Mouse (Mus musculus) stomach, embryonic 16.5 days (tissue): ENCODE measurements around the gene Smim22. TPM values are rescaled to one million over a fixed set of nuclear protein-coding genes. Genes with fewer than 3 reads are reported as not detected.

ENCODE experiments used
- ATAC-seq: fragments of 200-750 bp; cut with Nextera tagmentation; 2 replicates; pipeline ENCODE4 v1.8.0; 2017; ENCODE audit warnings: moderate number of reproducible peaks, moderate TSS enrichment; ENCODE audit not compliant: insufficient read depth, low FRiP score
- H3K27ac ChIP-seq: fragments of 300-500 bp; sonication (generic); 2 replicates; pipeline ENCODE4 v1.5.1; 2014; ENCODE audit warnings: low read length
- H3K27me3 ChIP-seq: fragments of 300-500 bp; sonication (generic); 2 replicates; pipeline ENCODE4 v1.6.1; 2014; ENCODE audit warnings: low read length, control low read depth, mixed read lengths; ENCODE audit not compliant: control insufficient read depth, insufficient read depth
- H3K36me3 ChIP-seq: fragments of 300-500 bp; sonication (generic); 2 replicates; pipeline ENCODE4 v1.6.1; 2014; ENCODE audit warnings: low read length; ENCODE audit not compliant: control insufficient read depth, insufficient read depth
- H3K4me1 ChIP-seq: fragments of 300-500 bp; sonication (generic); 2 replicates; pipeline ENCODE4 v1.6.1; 2014; ENCODE audit warnings: low read length, control low read depth, mixed read lengths; ENCODE audit not compliant: control insufficient read depth, insufficient read depth
- H3K4me2 ChIP-seq: fragments of 300-500 bp; sonication (generic); 2 replicates; pipeline ENCODE4 v1.6.1; 2014; ENCODE audit warnings: low read depth, low read length, mixed read lengths
- H3K4me3 ChIP-seq: fragments of 300-500 bp; sonication (generic); replicated peaks from 2 replicates; pipeline ENCODE4 v1.5.1; 2014; ENCODE audit warnings: mild to moderate bottlenecking, low read length
- H3K9ac ChIP-seq: fragments of 300-500 bp; sonication (generic); 2 replicates; pipeline ENCODE4 v1.6.1; 2014; ENCODE audit warnings: low read length
- H3K9me3 ChIP-seq: fragments of 300-500 bp; sonication (generic); replicated peaks from 2 replicates; pipeline ENCODE4 v1.6.1; 2016; ENCODE audit warnings: low read length, control low read depth; ENCODE audit not compliant: control insufficient read depth
- WGBS: fragments of 180-500 bp; shearing (Covaris S2); extraction: QIAGEN DNeasy Blood & Tissue Kit; methylation state at CpG from one replicate; pipeline ENCODE4 v1.1.7; 2014; 5-methylcytosine and 5-hydroxymethylcytosine counted together
- polyA plus RNA-seq: library from polyadenylated mRNA; unstranded; fragments of >200 nt; fragmentation: Nextera tagmentation; extraction: Ambion mirVana; gene quantifications from 2 replicates; pipeline ENCODE4 v1.2.1, GENCODE M21; 2015

The Smim22 gene
- polyA plus RNA-seq, 1 experiment from 2014 or later: 68.8 TPM

DNA sequence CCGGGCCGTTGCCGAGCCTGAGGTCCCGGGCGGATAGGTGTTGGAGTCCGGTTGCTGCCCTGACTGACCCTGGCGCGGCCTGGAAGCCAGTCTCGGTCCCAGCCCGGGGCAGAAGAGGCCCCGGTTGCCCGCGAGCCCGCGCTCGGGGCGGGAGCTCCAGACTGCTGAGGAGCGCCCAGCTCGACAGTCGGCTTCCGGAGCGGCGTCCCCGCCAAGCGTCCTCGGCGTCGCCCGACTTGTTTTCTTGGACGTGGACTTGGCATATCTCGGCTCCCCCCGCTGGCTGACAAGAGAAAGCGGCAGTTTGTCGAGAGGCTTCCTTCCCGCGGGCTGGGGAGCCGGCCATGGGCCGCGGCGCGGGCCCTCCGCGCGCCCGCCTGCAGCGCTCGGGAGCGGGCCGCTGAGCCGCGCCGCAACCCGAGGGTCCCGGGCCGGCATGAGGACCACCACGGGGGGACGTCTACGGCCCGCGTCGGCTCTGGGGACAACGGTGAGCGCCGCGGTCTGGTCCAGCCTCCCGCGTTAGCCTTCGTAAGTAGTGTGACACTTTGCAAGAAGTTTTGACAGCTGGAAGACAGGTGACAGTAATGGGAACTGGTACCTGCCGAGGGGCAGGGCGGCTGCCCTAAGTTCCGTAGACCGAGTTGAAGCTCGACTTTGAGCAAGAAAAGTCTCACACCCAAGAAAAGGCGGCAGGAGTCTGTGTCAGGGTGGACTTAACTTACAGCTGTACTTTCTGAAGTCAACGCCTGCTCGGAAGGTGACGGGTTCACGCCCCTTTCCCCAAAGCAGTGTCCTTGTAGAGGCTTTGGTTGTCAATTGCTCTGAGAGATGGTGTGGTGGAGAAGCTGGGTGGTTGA is 43.4 kb downstream of the Smim22 start:
- H3K4me2 ChIP-seq: peak overlapping the region; percentile 97
- peak overlapping the region; percentile 98 for H3K27ac ChIP-seq
- H3K27me3 ChIP-seq: no peaks in the 10 kb centered on the region
- no peaks in the 10 kb centered on the region for H3K9me3 ChIP-seq
- peaks cover 6% of the 10 kb centered on the region; the same call in 1 of the 2 replicates for H3K36me3 ChIP-seq
- ATAC-seq: peak; percentile 64
- H3K4me1 ChIP-seq: peaks cover 19% of the 10 kb centered on the region
- WGBS: under 1% methylated on average over 77 of the region's 78 CpGs
- H3K9ac ChIP-seq: peak overlapping the region; percentile 92
- peak overlapping the region; percentile 98 for H3K4me3 ChIP-seq

Other genes with a start within 250 kb of the Smim22 start
- gene Cdip1, start 217.0 kb upstream of the Smim22 start, polyA plus RNA-seq: 75.8 and 82.0 TPM in 2 replicates
- 0.27 and 0.47 TPM in 2 replicates for gene 4930562C15Rik, start 171.9 kb upstream of the Smim22 start, polyA plus RNA-seq
- 31.5 and 36.3 TPM in 2 replicates for gene Ubald1, start 127.0 kb upstream of the Smim22 start, polyA plus RNA-seq
- gene Mgrn1, start 121.0 kb upstream of the Smim22 start, polyA plus RNA-seq: 81.1 and 87.7 TPM in 2 replicates
- 125 and 136 TPM in 2 replicates for gene Nudt16l1, start 68.5 kb upstream of the Smim22 start, polyA plus RNA-seq
- gene Anks3, start 43.1 kb upstream of the Smim22 start, polyA plus RNA-seq: 48.6 and 54.3 TPM in 2 replicates
- not detected in 2 replicates for gene Sept12, start 9.4 kb upstream of the Smim22 start, polyA plus RNA-seq
- gene Rogdi, start 6.3 kb downstream of the Smim22 start, polyA plus RNA-seq: 50.6 and 51.9 TPM in 2 replicates
- gene Glyr1, start 42.6 kb downstream of the Smim22 start, polyA plus RNA-seq: 139 and 142 TPM in 2 replicates
- gene Ubn1, start 42.8 kb downstream of the Smim22 start, polyA plus RNA-seq: 11.7 and 13.3 TPM in 2 replicates
- 62.8 and 101 TPM in 2 replicates for gene Ppl, start 125.1 kb downstream of the Smim22 start, polyA plus RNA-seq
- 0.09 and 0.27 TPM in 2 replicates for gene Sec14l5, start 139.8 kb downstream of the Smim22 start, polyA plus RNA-seq
- gene Nagpa, start 196.7 kb downstream of the Smim22 start, polyA plus RNA-seq: 19.6 and 19.7 TPM in 2 replicates
- 5.3 and 6.9 TPM in 2 replicates for gene AU021092, start 215.0 kb downstream of the Smim22 start, polyA plus RNA-seq
- 32.5 and 35.1 TPM in 2 replicates for gene Alg1, start 226.3 kb downstream of the Smim22 start, polyA plus RNA-seq
- gene Eef2kmt, start 248.7 kb downstream of the Smim22 start, polyA plus RNA-seq: 32.4 and 35.1 TPM in 2 replicates